Mouse (Mus musculus): ENCODE measurements around the gene Olfr169.
"Not testable (repeated sequence)": the region's sequence is repeated elsewhere in the genome, so short reads cannot be mapped to it uniquely, and the experiment has no call there.

The Olfr169 gene

DNA sequence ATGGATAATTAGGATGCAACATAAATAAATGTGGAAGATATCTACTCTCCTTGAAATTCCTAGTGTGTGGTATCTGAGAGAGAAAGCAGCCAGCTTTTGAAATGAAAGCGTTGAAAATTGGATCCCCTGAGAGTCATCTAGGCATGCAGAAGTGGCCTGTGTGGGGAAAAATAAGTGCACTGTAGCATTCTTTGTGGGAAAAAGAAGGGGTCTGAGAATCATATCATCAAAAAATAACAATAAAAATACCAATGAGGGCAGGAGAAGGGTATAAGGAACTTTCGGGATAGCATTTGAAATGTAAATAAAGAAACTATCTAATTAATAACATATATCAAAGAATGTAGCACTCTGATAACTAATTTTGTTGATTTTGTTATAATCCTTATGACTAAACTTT is at the start of gene Olfr169:
Olfr169 (minus strand) TSS at position 101 of the 400 bp plus-strand sequence.
- not testable (repeated sequence) for DNase-seq

DNA sequence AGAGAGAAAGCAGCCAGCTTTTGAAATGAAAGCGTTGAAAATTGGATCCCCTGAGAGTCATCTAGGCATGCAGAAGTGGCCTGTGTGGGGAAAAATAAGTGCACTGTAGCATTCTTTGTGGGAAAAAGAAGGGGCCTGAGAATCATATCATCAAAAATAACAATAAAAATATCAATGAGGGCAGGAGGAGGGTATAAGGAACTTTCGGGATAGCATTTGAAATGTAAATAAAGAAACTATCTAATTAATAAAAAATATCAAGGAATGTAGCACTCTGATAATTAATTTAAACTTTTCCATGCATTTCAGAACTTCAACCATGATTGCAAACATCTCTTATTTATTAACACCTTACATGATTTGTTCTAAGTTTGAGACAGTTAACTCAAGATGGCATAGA is 40.2 kb upstream of the Olfr169 start, which contains the start of gene Olfr170:
Olfr170 (minus strand) TSS at position 101 of the 400 bp plus-strand sequence.
- not testable (repeated sequence) for DNase-seq

DNA sequence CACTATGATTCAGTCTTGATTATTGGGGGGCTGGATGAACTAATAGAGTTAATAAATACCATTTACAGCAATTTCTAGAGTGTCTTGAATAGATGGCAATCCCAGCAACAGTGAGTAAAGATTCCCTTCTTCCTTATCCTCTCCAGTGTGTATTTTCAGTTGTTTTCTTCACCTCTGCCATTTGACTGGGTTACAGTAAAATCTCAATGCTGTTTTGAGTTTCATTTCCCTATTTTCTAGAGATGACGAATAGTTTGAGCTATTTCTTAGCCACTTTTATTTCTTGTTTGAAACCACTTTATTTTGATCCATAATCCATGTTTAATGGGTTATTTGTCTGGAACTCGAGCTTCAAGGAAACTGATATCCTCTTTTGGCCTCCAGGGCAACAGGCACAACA is 31.6 kb upstream of the Olfr169 start:
- DNase-seq, result no peak

DNA sequence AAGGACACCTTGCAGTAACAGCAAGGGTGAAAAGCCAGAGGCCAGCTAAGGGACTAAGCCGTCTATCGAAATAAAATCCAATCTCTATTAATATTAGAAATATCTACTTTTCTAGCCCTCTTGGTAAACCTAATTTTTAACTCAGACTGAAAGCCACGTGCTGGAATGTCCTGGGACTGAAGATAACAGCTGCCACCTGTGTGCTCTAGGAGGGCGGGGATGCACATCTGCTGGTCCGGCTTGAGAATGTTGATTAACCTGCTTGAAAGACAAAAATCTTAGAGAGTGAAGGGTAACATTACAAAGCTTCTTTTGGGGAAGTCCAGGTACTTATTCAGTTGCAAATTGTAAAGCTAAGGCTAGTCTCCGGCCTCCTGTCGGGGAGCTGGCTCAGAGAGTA is 18.2 kb downstream of the Olfr169 start:
- DNase-seq, result not testable (repeated sequence)

DNA sequence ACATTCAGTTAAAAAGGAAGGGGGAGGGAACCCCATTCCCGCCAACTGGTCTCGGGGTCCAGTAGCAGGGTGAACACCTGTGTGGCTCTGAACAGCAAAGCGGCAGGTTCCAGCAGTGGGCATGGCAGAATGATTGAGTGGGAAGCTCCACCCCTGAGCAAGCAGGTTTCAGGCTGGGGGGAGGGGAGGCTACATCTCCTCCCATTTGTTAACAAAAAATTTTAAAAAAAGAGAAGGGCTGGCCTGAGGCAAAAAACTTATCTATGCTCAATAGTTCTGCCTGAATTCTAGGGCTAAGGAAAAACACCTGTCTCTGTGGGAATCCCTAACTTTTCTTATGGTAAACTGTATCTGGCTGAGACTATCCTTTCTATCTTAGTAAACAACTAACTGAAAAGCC is 19.4 kb downstream of the Olfr169 start:
- DNase-seq, result not testable (repeated sequence)

DNA sequence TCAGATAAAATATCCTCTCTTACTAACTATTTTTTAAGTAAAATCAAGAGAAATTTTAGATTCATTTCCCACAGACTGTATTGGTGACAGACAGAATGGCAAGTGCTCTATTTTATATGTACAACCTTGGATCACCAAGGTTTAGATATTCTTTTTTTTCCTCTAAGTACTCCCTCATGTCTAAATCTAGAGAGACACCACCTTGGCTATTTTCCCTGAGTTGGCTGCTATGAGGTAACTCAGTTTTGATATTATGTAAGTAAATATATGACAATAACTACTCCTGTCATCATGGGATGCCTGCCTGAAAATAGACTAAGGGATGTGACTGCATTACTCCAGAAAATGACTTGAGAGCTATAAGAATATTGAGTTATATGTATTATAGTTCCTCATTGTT is 36.2 kb downstream of the Olfr169 start, which contains the start of gene Olfr168:
Olfr168 (minus strand) TSS at position 101 of the 400 bp plus-strand sequence.
- no peak for DNase-seq

DNA sequence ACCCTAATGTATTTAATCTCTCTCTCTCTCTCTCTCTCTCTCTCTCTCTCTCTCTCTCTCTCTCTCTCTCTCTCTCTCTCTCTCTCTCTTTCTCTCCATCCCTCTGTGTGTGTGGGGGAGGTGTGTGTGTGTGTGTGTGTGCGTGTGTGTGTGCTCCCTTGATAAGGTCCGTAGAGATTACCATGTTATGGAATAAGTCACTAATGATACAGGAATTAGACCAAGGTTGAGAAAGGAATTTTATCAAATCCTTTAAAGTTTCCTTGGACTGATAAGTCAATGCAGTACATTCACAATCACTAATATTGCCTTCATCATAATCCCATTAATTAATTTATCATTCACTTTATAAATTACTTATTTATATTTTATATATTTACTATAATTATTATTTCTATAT is 49.4 kb downstream of the Olfr169 start, which contains the start of gene Olfr167:
Olfr167 (minus strand) TSS at position 101 of the 400 bp plus-strand sequence.
- DNase-seq, result no peak

Data from heart, adult 11 months (tissue).